Comparison of ENCODE assay signal across 8 mouse cellular contexts in genomic region chr9:68654333-68655017, GRCm38 (mm10). TPM values are rescaled to one million over a fixed set of nuclear protein-coding genes. Genes with fewer than 3 reads are reported as not detected.
A peak's percentile ranks its signal among the peaks of the same experiment; 100 is the strongest.
DNase-seq lines count a peak whose midpoint lies in the region; ATAC-seq and TF ChIP-seq lines count a peak whose summit lies in the region.

No protein-coding gene starts in this region.

- no peak for TF ChIP-seq EP300 in ES-Bruce4 (IDR thresholded peaks at IDR 0.05; ENCODE audit: insufficient read depth, low read depth, low read length)
- no peak for TF ChIP-seq EP300 in liver, postnatal 0 days (IDR thresholded peaks at IDR 0.05; ENCODE audit: low read depth)

- no peaks in the 10 kb centered on the region for H3K4me1 ChIP-seq in ES-Bruce4 (ENCODE audit: control insufficient read depth, insufficient read depth, low read length)
- peaks cover 4% of the 10 kb centered on the region for H3K4me1 ChIP-seq in forebrain, embryonic 14.5 days (ENCODE audit: control insufficient read depth, insufficient read depth, low read length)
- peaks cover 7% of the 10 kb centered on the region; the same call in 1 of the 2 replicates for H3K4me1 ChIP-seq in liver, postnatal 0 days (ENCODE audit: insufficient read depth)

- peak; percentile 35; the same call in 1 of the 2 replicates for ATAC-seq in forebrain, embryonic 14.5 days
- ATAC-seq in liver, postnatal 0 days = no peak
- no peak for ATAC-seq in megakaryocyte-erythroid progenitor cell, adult 5-6 weeks (replicated peaks; ENCODE audit: low FRiP score, low TSS enrichment, poor library complexity, severe bottlenecking)

- DNase-seq in brain, embryonic 14.5 days (ENCODE audit: low read depth) = peak; percentile 49
- DNase-seq in forebrain, embryonic 14.5 days (ENCODE audit: low spot score) = peak; percentile 35
- DNase-seq in heart, postnatal 10 days = peak; percentile 43 to 51
- DNase-seq in kidney, postnatal 4 days = peak; percentile 64 to 67
- DNase-seq in liver, postnatal 0 days = peak; percentile 21
- peak; percentile 66 for DNase-seq in retina, postnatal 1 day

- WGBS in forebrain, embryonic 14.5 days = under 1% methylated on average over 42 of the region's 43 CpGs
- 1% methylated on average over 43 of the region's 43 CpGs for WGBS in liver, postnatal 0 days (ENCODE audit: insufficient replicate concordance)

- no peak for TF ChIP-seq POLR2A in ES-Bruce4 (IDR thresholded peaks at IDR 0.05; ENCODE audit: insufficient read depth, low read length)
- no peak for TF ChIP-seq POLR2A in brain, embryonic 14.5 days (IDR thresholded peaks at IDR 0.05; ENCODE audit: borderline replicate concordance, extremely low read depth, insufficient read depth, insufficient read length, poor library complexity, severe bottlenecking)

- H3K36me3 ChIP-seq in ES-Bruce4 (ENCODE audit: control insufficient read depth, insufficient read depth, low read length, poor library complexity, severe bottlenecking) = no peaks in the 10 kb centered on the region
- H3K36me3 ChIP-seq in forebrain, embryonic 14.5 days (ENCODE audit: control insufficient read depth, insufficient read depth, low read length) = no peaks in the 10 kb centered on the region
- no peaks in the 10 kb centered on the region for H3K36me3 ChIP-seq in liver, postnatal 0 days (replicated peaks; ENCODE audit: insufficient read depth, low read length)

- H3K9ac ChIP-seq in ES-Bruce4 (ENCODE audit: low read depth, poor library complexity, severe bottlenecking) = peak overlapping the region; percentile 83
- peak overlapping the region; percentile 79 for H3K9ac ChIP-seq in forebrain, embryonic 14.5 days (ENCODE audit: low read length)
- H3K9ac ChIP-seq in liver, postnatal 0 days (replicated peaks) = peak overlapping the region; percentile 68

- no peaks in the 10 kb centered on the region; the same call in 1 of the 2 replicates for H3K27me3 ChIP-seq in ES-Bruce4 (ENCODE audit: control insufficient read depth, insufficient read depth, low read length, poor library complexity, severe bottlenecking)
- H3K27me3 ChIP-seq in forebrain, embryonic 14.5 days (replicated peaks; ENCODE audit: control insufficient read depth, insufficient read depth, low read length) = 0 out of 2 replicates have a peak, but pooled peaks cover 5% of the 10 kb centered on the region
- H3K27me3 ChIP-seq in liver, postnatal 0 days (ENCODE audit: insufficient read depth, low read length) = peaks cover 22% of the 10 kb centered on the region

- H3K27ac ChIP-seq in ES-Bruce4 (ENCODE audit: insufficient read depth, low read length) = no peak overlapping the region
- no peak overlapping the region; the same call in 1 of the 2 replicates for H3K27ac ChIP-seq in forebrain, embryonic 14.5 days (ENCODE audit: low read depth, low read length)
- no peak overlapping the region for H3K27ac ChIP-seq in liver, postnatal 0 days (ENCODE audit: low read depth)

- H3K4me2 ChIP-seq in forebrain, embryonic 14.5 days (ENCODE audit: low read length) = peak overlapping the region; percentile 95
- peak overlapping the region; percentile 71 for H3K4me2 ChIP-seq in liver, postnatal 0 days (ENCODE audit: low read depth, low read length)

- no peaks in the 10 kb centered on the region for H3K9me3 ChIP-seq in ES-Bruce4 (replicated peaks; ENCODE audit: control insufficient read depth, insufficient read depth, low read length, poor library complexity, severe bottlenecking)
- no peaks in the 10 kb centered on the region for H3K9me3 ChIP-seq in forebrain, embryonic 14.5 days (replicated peaks; ENCODE audit: control insufficient read depth, low read length)
- H3K9me3 ChIP-seq in liver, postnatal 0 days (ENCODE audit: low read length) = no peaks in the 10 kb centered on the region

- intact Hi-C loops in heart, postnatal 10 days (cut with DNase I) = loop anchor here (5.0 to 10.0 kb wide), 4 partner anchors 58 to 668 kb away; no protein-coding TSS in a partner anchor

- H3K4me3 ChIP-seq in ES-Bruce4 (ENCODE audit: low read depth, low read length) = peak overlapping the region; percentile 97
- H3K4me3 ChIP-seq in forebrain, embryonic 14.5 days (ENCODE audit: low read depth, low read length) = peak overlapping the region; percentile 69
- peak overlapping the region; percentile 67 for H3K4me3 ChIP-seq in liver, postnatal 0 days (ENCODE audit: low read depth, low read length)

- no peak for TF ChIP-seq CTCF in ES-Bruce4 (IDR thresholded peaks at IDR 0.05; ENCODE audit: low read depth, low read length)
- TF ChIP-seq CTCF in brain, embryonic 14.5 days (IDR thresholded peaks at IDR 0.05; ENCODE audit: borderline replicate concordance, extremely low read depth, insufficient read depth, insufficient read length) = no peak
- 0 out of 2 replicates have a peak, but pooled peaks have one; percentile 9 for TF ChIP-seq CTCF in liver, postnatal 0 days (IDR thresholded peaks at IDR 0.05; ENCODE audit: low read depth)

RNA-seq across cellular contexts. Expression of gene Rora, which starts 0.9 kb away (rescaled TPM):
- 1.8 and 3.6 TPM in 2 replicates for polyA plus RNA-seq in ES-Bruce4 (2011; ENCODE audit: insufficient read depth, insufficient read length, low read depth, missing spikeins)
- polyA plus RNA-seq in brain, embryonic 14.5 days (2012; rRNA removed) = 5.5 and 11.7 TPM in 2 replicates
- 15.2 and 17.0 TPM in 2 replicates for polyA plus RNA-seq in forebrain, embryonic 14.5 days (2014; fragmentation: Nextera tagmentation; extraction: Ambion mirVana)
- 10 to 100 TPM; 21.1 to 24.9 TPM for total RNA-seq in heart, postnatal 10 days (2021)
- 22.7 and 23.1 TPM in 2 replicates for polyA plus RNA-seq in liver, postnatal 0 days (2015; fragmentation: Nextera tagmentation; extraction: Ambion mirVana)
- total RNA-seq in megakaryocyte-erythroid progenitor cell, adult 5-6 weeks (2014; fragmentation: Nextera tagmentation) = 0.02 and 1.6 TPM in 2 replicates
- 2.6 and 4.7 TPM in 2 replicates for total RNA-seq in megakaryocyte-erythroid progenitor cell, adult 5-6 weeks (2017)
